Mouse (Mus musculus) midbrain, embryonic 16.5 days (tissue): ENCODE measurements around the gene Lyrm4. TPM values are rescaled to one million over a fixed set of nuclear protein-coding genes. Genes with fewer than 3 reads are reported as not detected.

Experiments used
- ATAC-seq: fragments of 200-750 bp; cut with Nextera tagmentation; 2 replicates; pipeline ENCODE4 v1.8.0; 2017; ENCODE audit warnings: moderate TSS enrichment
- H3K27ac ChIP-seq: fragments of 300-500 bp; sonication (generic); 2 replicates; pipeline ENCODE4 v1.5.1; 2014; ENCODE audit warnings: mild to moderate bottlenecking, low read length, mixed read lengths
- H3K27me3 ChIP-seq: fragments of 300-500 bp; sonication (generic); 2 replicates; pipeline ENCODE4 v1.6.1; 2014; ENCODE audit warnings: low read depth, low read length, mixed read lengths; ENCODE audit not compliant: control insufficient read depth, insufficient read depth
- H3K36me3 ChIP-seq: fragments of 300-500 bp; sonication (generic); 2 replicates; pipeline ENCODE4 v1.6.1; 2014; ENCODE audit warnings: mild to moderate bottlenecking, low read length, moderate library complexity, mixed read lengths; ENCODE audit not compliant: control insufficient read depth, insufficient read depth
- H3K4me1 ChIP-seq: fragments of 300-500 bp; sonication (generic); 2 replicates; pipeline ENCODE4 v1.6.1; 2014; ENCODE audit warnings: mild to moderate bottlenecking, low read length, mixed read lengths; ENCODE audit not compliant: control insufficient read depth, insufficient read depth
- H3K4me2 ChIP-seq: fragments of 300-500 bp; sonication (generic); 2 replicates; pipeline ENCODE4 v1.6.1; 2014; ENCODE audit warnings: mild to moderate bottlenecking, low read length, mixed read lengths
- H3K4me3 ChIP-seq: fragments of 300-500 bp; sonication (generic); 2 replicates; pipeline ENCODE4 v1.5.1; 2014; ENCODE audit warnings: low read depth, mild to moderate bottlenecking, low read length, moderate library complexity, mixed read lengths
- H3K9ac ChIP-seq: fragments of 300-500 bp; sonication (generic); 2 replicates; pipeline ENCODE4 v1.6.1; 2014; ENCODE audit warnings: low read depth, low read length, mixed read lengths
- H3K9me3 ChIP-seq: fragments of 300-500 bp; sonication (generic); replicated peaks from 2 replicates; pipeline ENCODE4 v1.6.1; 2014; ENCODE audit warnings: mild to moderate bottlenecking, low read length, mixed read lengths; ENCODE audit not compliant: control insufficient read depth, poor library complexity, severe bottlenecking
- WGBS: fragments of 180-500 bp; shearing (Covaris S2); extraction: QIAGEN DNeasy Blood & Tissue Kit; methylation state at CpG from one replicate; pipeline ENCODE4 v1.1.7; 2014; 5-methylcytosine and 5-hydroxymethylcytosine counted together
- polyA plus RNA-seq: library from polyadenylated mRNA; unstranded; fragments of >200 nt; fragmentation: Nextera tagmentation; extraction: Ambion mirVana; gene quantifications from 2 replicates; pipeline ENCODE4 v1.2.1, GENCODE M21; 2015

Lyrm4 gene
- polyA plus RNA-seq, 1 experiment from 2014 or later = 45.5 TPM

DNA sequence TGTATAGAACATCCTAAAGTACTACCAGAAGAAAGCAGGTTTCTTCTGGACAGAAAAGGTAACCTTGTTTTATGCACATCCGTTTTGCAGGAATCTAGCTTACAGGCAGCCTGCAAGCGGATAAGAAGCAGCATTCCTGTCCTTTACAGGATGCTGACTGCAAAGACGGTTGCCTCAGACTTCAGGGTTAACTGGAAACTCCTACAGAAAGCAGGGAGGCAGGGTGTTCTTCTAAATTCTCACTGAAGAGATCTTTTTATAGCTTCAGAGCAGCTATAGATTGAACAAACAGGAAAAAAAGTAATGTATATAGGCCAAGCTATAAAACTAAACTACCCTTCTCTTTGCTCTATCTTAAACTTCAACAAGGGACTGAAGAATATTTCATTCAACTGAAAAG is 32.6 kb downstream of the Lyrm4 start:
- H3K36me3 ChIP-seq = no peaks in the 10 kb centered on the region; the same call in 1 of the 2 replicates
- 93% methylated on average over 3 of the region's 3 CpGs for WGBS
- no peaks in the 10 kb centered on the region for H3K4me1 ChIP-seq
- no peak overlapping the region for H3K4me3 ChIP-seq
- H3K27me3 ChIP-seq = no peaks in the 10 kb centered on the region
- no peak overlapping the region for H3K27ac ChIP-seq
- H3K4me2 ChIP-seq = no peak overlapping the region
- H3K9ac ChIP-seq = no peak overlapping the region
- no peaks in the 10 kb centered on the region for H3K9me3 ChIP-seq
- ATAC-seq = no peak

- no peak overlapping the region for H3K4me3 ChIP-seq
- WGBS = 94% methylated on average over 3 of the region's 3 CpGs
- no peak for ATAC-seq
These were observed 35.7 kb downstream of the Lyrm4 start for GRCm38 (mm10) chr13:36081591-36081990.

GRCm38 (mm10) chr13:36074484-36074883 is 42.8 kb downstream of the Lyrm4 start:
- Histone ChIP-seq H3K4me2 (no peak overlapping the region), H3K36me3 (0 out of 2 replicates have a peak, but pooled peaks cover 2% of the 10 kb centered on the region), H3K27me3 (no peaks in the 10 kb centered on the region), H3K4me1 (no peaks in the 10 kb centered on the region), H3K27ac (no peak overlapping the region), H3K4me3 (no peak overlapping the region), H3K9ac (no peak overlapping the region), H3K9me3 (no peaks in the 10 kb centered on the region)
- WGBS = 87% methylated on average over 3 of the region's 3 CpGs
- no peak for ATAC-seq

More at GRCm38 (mm10) chr13:36081591-36081990, 35.7 kb downstream of the Lyrm4 start:
- H3K27me3 ChIP-seq = no peaks in the 10 kb centered on the region
- no peaks in the 10 kb centered on the region for H3K4me1 ChIP-seq
- H3K4me2 ChIP-seq = no peak overlapping the region
- 0 out of 2 replicates have a peak, but pooled peaks cover 2% of the 10 kb centered on the region for H3K36me3 ChIP-seq
- H3K9me3 ChIP-seq = no peaks in the 10 kb centered on the region
- no peak overlapping the region for H3K9ac ChIP-seq
- H3K27ac ChIP-seq = no peak overlapping the region

DNA sequence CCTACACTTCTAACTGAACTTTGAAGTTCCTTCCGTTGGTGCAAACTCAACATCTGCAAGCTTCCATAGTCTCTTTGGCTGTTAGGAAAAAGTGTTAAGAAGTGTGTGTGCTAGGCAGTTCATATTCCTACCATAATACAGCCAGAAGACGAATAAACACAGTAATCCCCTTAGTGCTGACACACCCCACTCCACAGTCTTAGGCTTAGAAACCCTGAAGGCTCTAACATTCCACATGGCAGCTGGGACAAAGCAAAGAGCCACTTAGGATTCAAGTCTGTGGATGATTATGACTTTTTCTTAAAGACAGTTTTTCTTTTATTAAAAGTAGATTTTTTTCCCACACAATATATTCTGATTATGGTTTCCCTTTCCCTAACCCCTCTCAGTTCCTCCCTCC is 50.6 kb downstream of the Lyrm4 start:
- ATAC-seq = no peak
- H3K9ac ChIP-seq = no peak overlapping the region
- no peak overlapping the region for H3K27ac ChIP-seq
- H3K27me3 ChIP-seq = no peaks in the 10 kb centered on the region
- 68% methylated on average over 2 of the region's 2 CpGs for WGBS
- H3K4me2 ChIP-seq = no peak overlapping the region
- H3K9me3 ChIP-seq = no peaks in the 10 kb centered on the region
- H3K4me3 ChIP-seq = no peak overlapping the region
- H3K36me3 ChIP-seq = no peaks in the 10 kb centered on the region
- no peaks in the 10 kb centered on the region for H3K4me1 ChIP-seq

GRCm38 (mm10) chr13:36057489-36057888 is 59.8 kb downstream of the Lyrm4 start:
- Histone ChIP-seq H3K9me3 (no peaks in the 10 kb centered on the region), H3K27ac (no peak overlapping the region), H3K9ac (no peak overlapping the region), H3K4me2 (no peak overlapping the region), H3K4me1 (no peaks in the 10 kb centered on the region), H3K27me3 (no peaks in the 10 kb centered on the region), H3K36me3 (no peaks in the 10 kb centered on the region), H3K4me3 (no peak overlapping the region)
- no peak for ATAC-seq
- WGBS = 68% methylated on average over 2 of the region's 2 CpGs

- Histone ChIP-seq H3K36me3 (no peaks in the 10 kb centered on the region), H3K4me2 (no peak overlapping the region), H3K9me3 (no peaks in the 10 kb centered on the region), H3K4me3 (no peak overlapping the region), H3K27me3 (no peaks in the 10 kb centered on the region), H3K9ac (no peak overlapping the region), H3K27ac (no peak overlapping the region), H3K4me1 (no peaks in the 10 kb centered on the region)
- ATAC-seq = no peak
- 97% methylated on average over 4 of the region's 4 CpGs for WGBS
These were observed 60.4 kb downstream of the Lyrm4 start for GRCm38 (mm10) chr13:36056925-36057324.

GRCm38 (mm10) chr13:36056509-36056908 is 60.8 kb downstream of the Lyrm4 start:
- no peak overlapping the region for H3K27ac ChIP-seq
- no peak overlapping the region for H3K4me2 ChIP-seq
- H3K27me3 ChIP-seq = no peaks in the 10 kb centered on the region
- H3K9ac ChIP-seq = no peak overlapping the region
- no peak overlapping the region for H3K4me3 ChIP-seq
- no peaks in the 10 kb centered on the region for H3K9me3 ChIP-seq
- H3K36me3 ChIP-seq = no peaks in the 10 kb centered on the region
- 71% methylated on average over 1 of the region's 1 CpGs for WGBS
- no peak for ATAC-seq
- H3K4me1 ChIP-seq = no peaks in the 10 kb centered on the region

GRCm38 (mm10) chr13:36035528-36035927 is 81.8 kb downstream of the Lyrm4 start:
- 0 out of 2 replicates have a peak, but pooled peaks cover 4% of the 10 kb centered on the region for H3K4me1 ChIP-seq
- H3K9me3 ChIP-seq = no peaks in the 10 kb centered on the region
- no peak overlapping the region for H3K4me2 ChIP-seq
- no peaks in the 10 kb centered on the region for H3K27me3 ChIP-seq
- H3K27ac ChIP-seq = no peak overlapping the region
- ATAC-seq = no peak
- WGBS = 89% methylated on average over 4 of the region's 4 CpGs
- H3K9ac ChIP-seq = no peak overlapping the region
- H3K36me3 ChIP-seq = no peaks in the 10 kb centered on the region
- no peak overlapping the region for H3K4me3 ChIP-seq

DNA sequence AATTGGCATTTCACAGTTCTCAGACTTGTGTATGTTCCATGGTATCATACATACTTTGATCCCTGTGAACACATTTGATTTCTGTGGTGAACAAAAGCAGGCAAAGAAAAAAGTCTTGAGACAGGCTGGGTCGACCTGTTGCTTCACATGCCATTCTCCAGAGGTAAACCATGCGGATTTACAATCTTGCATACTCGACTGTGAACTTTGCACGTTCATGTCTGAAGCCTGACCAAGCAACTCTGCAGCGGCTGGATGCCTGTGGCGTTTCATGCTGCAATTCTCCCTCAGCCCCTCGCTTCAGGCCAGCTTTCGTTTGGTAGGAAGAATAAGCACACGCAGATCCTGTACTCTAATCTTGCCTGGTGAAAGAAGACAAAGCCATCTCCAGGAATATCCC is 85.4 kb downstream of the Lyrm4 start:
- H3K9me3 ChIP-seq = no peaks in the 10 kb centered on the region
- H3K4me1 ChIP-seq = 0 out of 2 replicates have a peak, but pooled peaks cover 4% of the 10 kb centered on the region
- no peak overlapping the region for H3K4me2 ChIP-seq
- 79% methylated on average over 9 of the region's 9 CpGs for WGBS
- no peak for ATAC-seq
- no peaks in the 10 kb centered on the region for H3K36me3 ChIP-seq
- H3K27me3 ChIP-seq = no peaks in the 10 kb centered on the region
- H3K9ac ChIP-seq = no peak overlapping the region
- no peak overlapping the region for H3K4me3 ChIP-seq
- no peak overlapping the region for H3K27ac ChIP-seq
